Mouse (Mus musculus): ENCODE results near the gene Aurkb. TPM values are rescaled to one million over a fixed set of nuclear protein-coding genes. Genes with fewer than 3 reads are reported as not detected.
"Not testable (repeated sequence)": the region's sequence is repeated elsewhere in the genome, so short reads cannot be mapped to it uniquely, and the experiment has no call there.

Gene Aurkb
- 61.7 and 64.8 TPM in 2 replicates for polyA plus RNA-seq (2014; fragmentation: Nextera tagmentation; extraction: Ambion mirVana)

- Histone ChIP-seq H3K9ac (ENCODE audit: low read length) (peak within 1 kb of the TSS; percentile 75), H3K27ac (replicated peaks in 1 of 2; ENCODE audit: control insufficient read depth in 1 of 2, insufficient read depth in 1 of 2, low read depth in 2 of 2, low read length in 2 of 2) (peak within 1 kb of the TSS; percentile 78), H3K4me2 (ENCODE audit: low read length) (peak within 1 kb of the TSS; percentile 78), H3K36me3 (ENCODE audit: control insufficient read depth, insufficient read depth, low read length) (peaks cover 33% of the 10 kb centered on the region), H3K4me3 (ENCODE audit: control insufficient read depth in 1 of 2, insufficient read depth in 1 of 2, low read depth in 1 of 2, low read length in 2 of 2) (peak within 1 kb of the TSS; percentile 60 to 78), H3K9me3 (ENCODE audit: control insufficient read depth, low read length) (no peaks in the 10 kb centered on the region), H3K4me1 (ENCODE audit: control insufficient read depth in 2 of 2, insufficient read depth in 2 of 2, low read length in 2 of 2) (peaks cover 5 to 11% of the 10 kb centered on the region in 2 experiments; a peak in 3 of 4 replicates), H3K27me3 (ENCODE audit: control insufficient read depth, insufficient read depth, low read length) (no peaks in the 10 kb centered on the region)
- ATAC-seq (ENCODE audit: insufficient number of reproducible peaks, insufficient read depth, low FRiP score, low read depth): peak; percentile 69
- under 1% methylated on average over 54 of the region's 54 CpGs for WGBS
These were observed at the start of gene Aurkb for GRCm38 (mm10) chr11:69045531-69046394. Gene Aurkb (plus strand): TSS chr11:69045647.

GRCm38 (mm10) chr11:68997080-68997479, 48.4 kb upstream of the Aurkb start:
- Histone ChIP-seq H3K4me2 (ENCODE audit: low read length) (no peak overlapping the region), H3K27me3 (ENCODE audit: control insufficient read depth, insufficient read depth, low read length) (no peaks in the 10 kb centered on the region), H3K4me3 (ENCODE audit: control insufficient read depth in 1 of 2, insufficient read depth in 1 of 2, low read depth in 1 of 2, low read length in 2 of 2) (no peak overlapping the region), H3K27ac (replicated peaks in 1 of 2; ENCODE audit: control insufficient read depth in 1 of 2, insufficient read depth in 1 of 2, low read depth in 2 of 2, low read length in 2 of 2) (no peak overlapping the region), H3K36me3 (ENCODE audit: control insufficient read depth, insufficient read depth, low read length) (peaks cover 98% of the 10 kb centered on the region), H3K9me3 (ENCODE audit: control insufficient read depth, low read length) (no peaks in the 10 kb centered on the region), H3K9ac (ENCODE audit: low read length) (no peak overlapping the region), H3K4me1 (ENCODE audit: control insufficient read depth in 2 of 2, insufficient read depth in 2 of 2, low read length in 2 of 2) (no peaks in the 10 kb centered on the region)
- WGBS: 93% methylated on average over 4 of the region's 4 CpGs
- ATAC-seq (ENCODE audit: insufficient number of reproducible peaks, insufficient read depth, low FRiP score, low read depth): no peak

- not testable (repeated sequence) for H3K4me1 ChIP-seq (ENCODE audit: control insufficient read depth in 2 of 2, insufficient read depth in 2 of 2, low read length in 2 of 2); H3K4me3 ChIP-seq (ENCODE audit: control insufficient read depth in 1 of 2, insufficient read depth in 1 of 2, low read depth in 1 of 2, low read length in 2 of 2); H3K27me3 ChIP-seq (ENCODE audit: control insufficient read depth, insufficient read depth, low read length); H3K9ac ChIP-seq (ENCODE audit: low read length); H3K4me2 ChIP-seq (ENCODE audit: low read length); H3K9me3 ChIP-seq (ENCODE audit: control insufficient read depth, low read length); ATAC-seq (ENCODE audit: insufficient number of reproducible peaks, insufficient read depth, low FRiP score, low read depth); H3K27ac ChIP-seq (replicated peaks in 1 of 2; ENCODE audit: control insufficient read depth in 1 of 2, insufficient read depth in 1 of 2, low read depth in 2 of 2, low read length in 2 of 2)
- WGBS: 95% methylated on average over 4 of the region's 4 CpGs
- H3K36me3 ChIP-seq (ENCODE audit: control insufficient read depth, insufficient read depth, low read length): peaks cover 62% of the 10 kb centered on the region
These were observed 42.7 kb upstream of the Aurkb start for GRCm38 (mm10) chr11:69002782-69003181.

DNA sequence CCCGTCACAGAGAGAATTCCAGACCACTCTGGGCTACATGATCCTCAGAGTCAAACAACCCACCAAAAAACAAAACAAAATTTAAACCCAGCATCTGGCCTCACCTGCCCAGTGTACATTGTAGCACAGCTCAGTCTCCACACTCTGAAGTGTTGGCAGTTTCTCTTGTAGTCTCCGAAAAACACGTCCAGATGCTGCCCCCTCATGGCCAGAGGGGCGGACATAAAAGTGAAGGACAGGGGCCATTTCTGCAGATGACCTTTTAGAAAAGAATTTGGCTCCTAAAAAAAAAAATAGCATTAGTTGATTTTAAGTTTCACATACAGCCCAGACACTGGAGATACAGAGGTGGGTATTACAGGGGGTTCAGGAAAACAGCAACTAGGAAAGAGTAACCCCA, 41.9 kb upstream of the Aurkb start:
- Histone ChIP-seq H3K4me1 (ENCODE audit: control insufficient read depth in 2 of 2, insufficient read depth in 2 of 2, low read length in 2 of 2) (peaks cover 0 to 8% of the 10 kb centered on the region in 2 experiments; a peak in 3 of 4 replicates), H3K27me3 (ENCODE audit: control insufficient read depth, insufficient read depth, low read length) (no peaks in the 10 kb centered on the region), H3K9me3 (ENCODE audit: control insufficient read depth, low read length) (no peaks in the 10 kb centered on the region), H3K4me2 (ENCODE audit: low read length) (no peak overlapping the region), H3K4me3 (ENCODE audit: control insufficient read depth in 1 of 2, insufficient read depth in 1 of 2, low read depth in 1 of 2, low read length in 2 of 2) (no peak overlapping the region), H3K9ac (ENCODE audit: low read length) (peak overlapping the region; percentile 31; the same call in 1 of the 2 replicates), H3K36me3 (ENCODE audit: control insufficient read depth, insufficient read depth, low read length) (peaks cover 54% of the 10 kb centered on the region), H3K27ac (replicated peaks in 1 of 2; ENCODE audit: control insufficient read depth in 1 of 2, insufficient read depth in 1 of 2, low read depth in 2 of 2, low read length in 2 of 2) (no peak overlapping the region)
- WGBS: 42% methylated on average over 4 of the region's 4 CpGs
- ATAC-seq (ENCODE audit: insufficient number of reproducible peaks, insufficient read depth, low FRiP score, low read depth): no peak

DNA sequence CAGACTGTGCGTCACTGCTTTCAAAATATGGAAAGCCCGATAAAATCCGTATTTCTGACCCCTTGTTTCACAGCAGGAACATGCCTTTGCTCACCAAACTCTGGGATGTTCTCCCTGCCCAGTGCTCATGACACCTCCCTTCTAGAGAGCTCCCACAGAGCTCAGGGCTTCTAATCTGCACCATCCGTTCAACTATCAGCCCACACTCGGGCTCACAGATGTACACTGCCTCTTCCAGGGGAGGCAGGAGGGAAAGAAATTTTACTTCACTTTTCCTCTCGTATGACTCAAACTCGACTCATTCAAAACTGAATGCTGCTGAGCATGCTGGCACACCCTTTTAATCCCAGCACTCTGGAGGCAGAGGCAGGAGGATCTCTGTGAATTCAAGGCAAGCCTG, 40.3 kb upstream of the Aurkb start:
- Histone ChIP-seq H3K36me3 (ENCODE audit: control insufficient read depth, insufficient read depth, low read length) (peaks cover 38% of the 10 kb centered on the region), H3K4me3 (ENCODE audit: control insufficient read depth in 1 of 2, insufficient read depth in 1 of 2, low read depth in 1 of 2, low read length in 2 of 2) (no peak overlapping the region), H3K9me3 (ENCODE audit: control insufficient read depth, low read length) (no peaks in the 10 kb centered on the region), H3K27me3 (ENCODE audit: control insufficient read depth, insufficient read depth, low read length) (no peaks in the 10 kb centered on the region), H3K27ac (replicated peaks in 1 of 2; ENCODE audit: control insufficient read depth in 1 of 2, insufficient read depth in 1 of 2, low read depth in 2 of 2, low read length in 2 of 2) (no peak overlapping the region), H3K4me2 (ENCODE audit: low read length) (no peak overlapping the region), H3K4me1 (ENCODE audit: control insufficient read depth in 2 of 2, insufficient read depth in 2 of 2, low read length in 2 of 2) (peaks cover 0 to 8% of the 10 kb centered on the region in 2 experiments; a peak in 3 of 4 replicates), H3K9ac (ENCODE audit: low read length) (no peak overlapping the region)
- no peak for ATAC-seq (ENCODE audit: insufficient number of reproducible peaks, insufficient read depth, low FRiP score, low read depth)
- WGBS: 79% methylated on average over 7 of the region's 7 CpGs

DNA sequence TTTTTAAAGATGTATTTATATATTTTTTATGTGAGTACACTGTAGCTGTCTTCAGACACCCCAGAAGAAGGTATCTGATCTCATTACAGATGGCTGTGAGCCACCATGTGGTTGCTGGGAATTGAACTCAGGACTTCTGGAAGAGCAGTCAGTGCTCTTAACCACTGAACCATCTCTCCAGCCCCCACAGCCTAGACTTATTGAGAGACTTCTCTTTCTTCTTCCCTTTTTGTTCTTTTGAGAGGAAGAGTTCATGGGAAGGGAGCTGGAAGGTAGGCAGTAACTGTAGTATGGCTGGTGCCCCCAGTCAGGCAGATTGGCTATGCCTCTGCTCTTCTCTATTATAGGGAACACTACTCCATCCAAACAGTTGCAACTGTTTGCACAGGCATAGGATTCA, 38.9 kb upstream of the Aurkb start:
- H3K4me3 ChIP-seq (ENCODE audit: control insufficient read depth in 1 of 2, insufficient read depth in 1 of 2, low read depth in 1 of 2, low read length in 2 of 2); H3K27me3 ChIP-seq (ENCODE audit: control insufficient read depth, insufficient read depth, low read length): not testable (repeated sequence)
- H3K4me1 ChIP-seq (ENCODE audit: control insufficient read depth in 2 of 2, insufficient read depth in 2 of 2, low read length in 2 of 2): peaks cover 0 to 14% of the 10 kb centered on the region in 2 experiments; a peak in 3 of 4 replicates

GRCm38 (mm10) chr11:69008182-69009121, 37.0 kb upstream of the Aurkb start, which contains the start of gene Pfas:
Gene Pfas (minus strand): TSS chr11:69008460.
- WGBS: 10% methylated on average over 38 of the region's 38 CpGs
- no peaks in the 10 kb centered on the region for H3K27me3 ChIP-seq (ENCODE audit: control insufficient read depth, insufficient read depth, low read length)
- ATAC-seq (ENCODE audit: insufficient number of reproducible peaks, insufficient read depth, low FRiP score, low read depth): peak; percentile 68; the same call in 1 of the 2 replicates
- H3K9ac ChIP-seq (ENCODE audit: low read length): peak within 1 kb of the TSS; percentile 74
- H3K36me3 ChIP-seq (ENCODE audit: control insufficient read depth, insufficient read depth, low read length): peaks cover 6% of the 10 kb centered on the region
- no peaks in the 10 kb centered on the region for H3K9me3 ChIP-seq (ENCODE audit: control insufficient read depth, low read length)
- H3K4me1 ChIP-seq (ENCODE audit: control insufficient read depth in 2 of 2, insufficient read depth in 2 of 2, low read length in 2 of 2): peaks cover 0 to 17% of the 10 kb centered on the region in 2 experiments; a peak in 3 of 4 replicates
- peak within 1 kb of the TSS; percentile 57 to 71 for H3K4me3 ChIP-seq (ENCODE audit: control insufficient read depth in 1 of 2, insufficient read depth in 1 of 2, low read depth in 1 of 2, low read length in 2 of 2)
- H3K4me2 ChIP-seq (ENCODE audit: low read length): peak within 1 kb of the TSS; percentile 80
- H3K27ac ChIP-seq (replicated peaks in 1 of 2; ENCODE audit: control insufficient read depth in 1 of 2, insufficient read depth in 1 of 2, low read depth in 2 of 2, low read length in 2 of 2): peak within 1 kb of the TSS; percentile 3 to 51; a peak in 3 of 4 replicates

More for the DNA sequence above, 38.9 kb upstream of the Aurkb start:
- H3K27ac ChIP-seq (replicated peaks in 1 of 2; ENCODE audit: control insufficient read depth in 1 of 2, insufficient read depth in 1 of 2, low read depth in 2 of 2, low read length in 2 of 2); ATAC-seq (ENCODE audit: insufficient number of reproducible peaks, insufficient read depth, low FRiP score, low read depth); H3K9ac ChIP-seq (ENCODE audit: low read length); H3K4me2 ChIP-seq (ENCODE audit: low read length); H3K9me3 ChIP-seq (ENCODE audit: control insufficient read depth, low read length): not testable (repeated sequence)
- H3K36me3 ChIP-seq (ENCODE audit: control insufficient read depth, insufficient read depth, low read length): peaks cover 24% of the 10 kb centered on the region
